Mouse (Mus musculus): ENCODE measurements around the gene H2al1j.
"Not testable (repeated sequence)": the region's sequence is repeated elsewhere in the genome, so short reads cannot be mapped to it uniquely, and the experiment has no call there.

H2al1j gene

GRCm38 (mm10) chrX:11327522-11327921 is at the start of gene H2al1j:
Gene H2al1j (plus strand): TSS chrX:11327822.
- not testable (repeated sequence) for DNase-seq (ENCODE audit: low read depth, low spot score)

GRCm38 (mm10) chrX:11280741-11281140 is 46.9 kb upstream of the H2al1j start:
- DNase-seq (ENCODE audit: low read depth, low spot score) = no peak

- DNase-seq (ENCODE audit: low read depth, low spot score) = peak; percentile 2
Observed at GRCm38 (mm10) chrX:11288306-11288882, 39.2 kb upstream of the H2al1j start.

GRCm38 (mm10) chrX:11289244-11289643 is 38.4 kb upstream of the H2al1j start:
- peak; percentile 70 for DNase-seq (ENCODE audit: low read depth, low spot score)

- DNase-seq (ENCODE audit: low read depth, low spot score) = not testable (repeated sequence)
Observed at GRCm38 (mm10) chrX:11298957-11299356, 28.7 kb upstream of the H2al1j start, which contains the start of gene H2al1a. Gene H2al1a (plus strand): TSS chrX:11299257.

- DNase-seq (ENCODE audit: low read depth, low spot score) = not testable (repeated sequence)
Observed at GRCm38 (mm10) chrX:11302132-11302531, 25.5 kb upstream of the H2al1j start, which contains the start of gene H2al1b. Gene H2al1b (plus strand): TSS chrX:11302432.

GRCm38 (mm10) chrX:11305355-11305754 is 22.3 kb upstream of the H2al1j start, which contains the start of gene H2al1c:
Gene H2al1c (plus strand): TSS chrX:11305655.
- DNase-seq (ENCODE audit: low read depth, low spot score) = not testable (repeated sequence)

GRCm38 (mm10) chrX:11308524-11308923 is 19.1 kb upstream of the H2al1j start, which contains the start of gene H2al1d:
Gene H2al1d (plus strand): TSS chrX:11308824.
- DNase-seq (ENCODE audit: low read depth, low spot score) = not testable (repeated sequence)

- not testable (repeated sequence) for DNase-seq (ENCODE audit: low read depth, low spot score)
Observed at GRCm38 (mm10) chrX:11311634-11312033, 16.0 kb upstream of the H2al1j start, which contains the start of gene H2al1e. Gene H2al1e (plus strand): TSS chrX:11311934.

GRCm38 (mm10) chrX:11314858-11315257 is 12.8 kb upstream of the H2al1j start, which contains the start of gene H2al1f:
Gene H2al1f (plus strand): TSS chrX:11315158.
- DNase-seq (ENCODE audit: low read depth, low spot score) = not testable (repeated sequence)

- DNase-seq (ENCODE audit: low read depth, low spot score) = not testable (repeated sequence)
Observed at GRCm38 (mm10) chrX:11317956-11318355, 9.7 kb upstream of the H2al1j start, which contains the start of gene H2al1g. Gene H2al1g (plus strand): TSS chrX:11318256.

GRCm38 (mm10) chrX:11321192-11321591 is 6.4 kb upstream of the H2al1j start, which contains the start of gene H2al1h:
Gene H2al1h (plus strand): TSS chrX:11321492.
- not testable (repeated sequence) for DNase-seq (ENCODE audit: low read depth, low spot score)

GRCm38 (mm10) chrX:11324359-11324758 is 3.3 kb upstream of the H2al1j start, which contains the start of gene H2al1i:
Gene H2al1i (plus strand): TSS chrX:11324659.
- not testable (repeated sequence) for DNase-seq (ENCODE audit: low read depth, low spot score)

- no peak for DNase-seq (ENCODE audit: low read depth, low spot score)
Observed at GRCm38 (mm10) chrX:11345762-11346161, 18.1 kb downstream of the H2al1j start.

GRCm38 (mm10) chrX:11346756-11347155 is 19.1 kb downstream of the H2al1j start:
- no peak for DNase-seq (ENCODE audit: low read depth, low spot score)

- no peak for DNase-seq (ENCODE audit: low read depth, low spot score)
Observed at GRCm38 (mm10) chrX:11360823-11361222, 33.2 kb downstream of the H2al1j start.

GRCm38 (mm10) chrX:11361261-11361660 is 33.6 kb downstream of the H2al1j start:
- no peak for DNase-seq (ENCODE audit: low read depth, low spot score)

GRCm38 (mm10) chrX:11363890-11364289 is 36.3 kb downstream of the H2al1j start:
- DNase-seq (ENCODE audit: low read depth, low spot score) = no peak

- no peak for DNase-seq (ENCODE audit: low read depth, low spot score)
Observed at GRCm38 (mm10) chrX:11365151-11365550, 37.5 kb downstream of the H2al1j start.

All from ES-CJ7 (cell line).